Mouse (Mus musculus) CH12.LX (cell line): ENCODE data around the gene Tmem176a.

Experiments
- CHD1 ChIP-seq: IDR thresholded peaks from 2 replicates; pipeline ENCODE4 v1.6.1; 2012; ENCODE audit warnings: low read depth, low read length, improper control_type of control experiment, inconsistent platforms
- CTCF ChIP-seq, 2 experiments: IDR thresholded peaks in 1 of 2; conservative IDR thresholded peaks in 1 of 2; 2 replicates each; pipeline ENCODE4 v1.5.1; 2011 to 2012; ENCODE audit warnings: low read depth in 2 of 2, low read length in 2 of 2, improper control_type of control experiment in 1 of 2, inconsistent platforms in 1 of 2, mild to moderate bottlenecking in 1 of 2, moderate library complexity in 1 of 2

DNA sequence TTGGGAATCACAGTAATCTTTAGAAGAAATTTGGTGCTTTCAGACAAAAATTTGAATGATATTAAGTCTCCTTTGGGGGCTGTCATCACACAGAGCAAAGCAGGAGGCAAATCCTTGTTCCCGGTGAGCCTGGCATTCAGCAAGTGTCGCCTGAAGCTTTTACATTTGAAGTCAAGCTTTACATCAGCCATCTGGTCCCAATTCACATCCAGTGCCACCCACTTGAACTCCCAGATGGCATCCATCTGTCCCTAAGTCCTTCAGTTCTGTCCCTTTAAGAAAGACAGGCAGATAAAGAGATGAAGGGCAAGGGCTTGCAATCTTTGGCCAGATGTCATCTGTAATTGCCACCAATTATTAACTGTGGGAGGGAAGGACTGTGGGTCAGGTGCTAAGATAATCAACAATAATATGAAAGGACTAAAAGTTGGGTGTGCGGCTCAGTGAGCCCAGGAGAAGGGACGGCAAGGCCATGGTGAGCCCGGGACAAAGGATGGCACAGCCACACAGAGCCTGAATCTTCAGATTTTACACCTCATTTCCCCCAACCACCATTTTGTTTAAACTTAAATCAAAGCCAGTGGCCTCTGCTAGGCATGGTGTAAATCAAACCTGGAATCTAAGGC lies 35.9 kb downstream of the Tmem176a start:
- no peak for TF ChIP-seq CHD1
- no peak for TF ChIP-seq CTCF (conservative IDR thresholded peaks at IDR 0.05 in 1 of 2, IDR thresholded peaks at IDR 0.05 in 1 of 2; ENCODE audit: low read depth in 2 of 2, low read length in 2 of 2)
